Mouse (Mus musculus) mesoderm, embryonic 11.5 days (tissue): ENCODE measurements at regions not wholly inside any gene's neighbourhood (a gene's known extent, or its start where the extent isn't known, plus 50 kb on each side); places are given as distances from the start of the nearest gene placed in this dataset.
A peak's percentile ranks its signal among the peaks of the same experiment; 100 is the strongest.

Source experiments
- DNase-seq: peaks from one replicate; pipeline ENCODE4 v3.0.0-alpha.2; 2012; ENCODE audit warnings: low read depth, low spot score

GRCm38 (mm10) chrX:70006113-70006512, 61.0 kb downstream of the 1700020N15Rik start:
- DNase-seq = peak; percentile 17

GRCm38 (mm10) chrX:70007077-70007476, 62.0 kb downstream of the 1700020N15Rik start:
- no peak for DNase-seq
